Mouse (Mus musculus): ENCODE results near the gene Sh3bgrl3.
A peak's percentile ranks its signal among the peaks of the same experiment; 100 is the strongest.
"Not testable (repeated sequence)": the region's sequence is repeated elsewhere in the genome, so short reads cannot be mapped to it uniquely, and the experiment has no call there.

Sh3bgrl3 gene

GRCm38 (mm10) chr4:134128221-134128982, at the start of gene Sh3bgrl3:
Gene Sh3bgrl3 (minus strand): TSS chr4:134128789.
- peak; percentile 76 for DNase-seq (ENCODE audit: low read depth, low spot score)

GRCm38 (mm10) chr4:134172391-134172790, 43.8 kb upstream of the Sh3bgrl3 start:
- peak; percentile 78 for DNase-seq (ENCODE audit: low read depth, low spot score)

DNA sequence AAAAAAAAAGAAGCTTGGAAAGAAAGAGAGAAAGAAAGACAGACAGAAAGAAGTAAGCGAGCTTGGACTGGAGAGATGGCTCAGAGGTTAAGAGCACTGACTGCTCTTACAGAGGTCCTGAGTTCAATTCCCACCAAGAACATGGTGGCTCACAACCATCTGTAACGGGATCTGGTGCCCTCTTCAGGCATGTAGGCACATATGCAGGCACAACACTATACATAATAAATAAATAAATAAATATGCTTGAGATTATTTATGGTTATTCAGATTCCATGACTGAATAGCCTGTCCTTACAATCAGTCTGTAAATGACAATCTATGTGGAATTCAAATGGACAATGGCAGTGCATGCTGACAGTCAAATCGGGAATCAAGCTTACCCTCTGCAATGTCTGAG, 38.3 kb upstream of the Sh3bgrl3 start:
- peak; percentile 26 for DNase-seq (ENCODE audit: low read depth, low spot score)

DNA sequence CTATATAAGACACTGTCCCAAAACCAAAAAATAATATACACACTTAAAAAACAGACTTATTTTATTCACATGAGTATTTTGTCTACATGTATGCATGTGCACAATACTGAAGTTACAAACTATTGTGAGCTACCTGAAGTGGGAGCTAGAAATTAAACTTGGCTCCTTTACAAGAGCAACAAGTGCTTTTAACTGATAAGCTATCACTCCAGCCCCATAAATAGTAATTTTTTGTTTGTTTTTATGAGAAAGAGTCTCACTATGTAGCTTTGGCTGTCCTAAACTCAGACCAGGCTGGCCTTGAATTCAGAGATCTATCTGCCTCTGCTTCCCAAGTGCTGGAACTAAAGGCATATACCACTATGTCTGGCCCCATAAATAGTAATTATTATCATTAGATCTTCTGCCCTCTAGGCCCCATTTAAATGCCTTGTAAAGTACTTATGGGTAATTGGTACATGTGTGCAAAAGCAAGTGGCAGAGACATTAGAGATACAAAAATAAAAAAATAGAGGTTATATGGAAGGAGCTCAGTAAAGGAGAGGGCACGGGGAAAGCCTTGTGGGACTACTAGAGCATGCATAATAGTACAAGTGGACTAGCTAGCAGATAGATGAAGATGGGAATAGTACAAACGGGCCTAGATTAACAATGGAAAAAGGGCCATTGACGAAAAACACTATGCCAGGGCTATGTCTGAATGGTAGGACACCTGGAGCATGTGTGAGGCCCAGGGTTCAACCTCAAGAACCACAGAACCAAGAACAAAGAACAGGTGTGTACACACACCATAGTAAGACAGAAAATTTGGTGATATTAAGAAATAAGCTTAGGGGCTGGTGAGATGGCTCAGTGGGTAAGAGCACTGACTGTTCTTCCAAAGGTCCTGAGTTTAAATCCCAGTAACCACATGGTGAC, 37.2 kb upstream of the Sh3bgrl3 start:
- DNase-seq (ENCODE audit: low read depth, low spot score) = no peak

DNA sequence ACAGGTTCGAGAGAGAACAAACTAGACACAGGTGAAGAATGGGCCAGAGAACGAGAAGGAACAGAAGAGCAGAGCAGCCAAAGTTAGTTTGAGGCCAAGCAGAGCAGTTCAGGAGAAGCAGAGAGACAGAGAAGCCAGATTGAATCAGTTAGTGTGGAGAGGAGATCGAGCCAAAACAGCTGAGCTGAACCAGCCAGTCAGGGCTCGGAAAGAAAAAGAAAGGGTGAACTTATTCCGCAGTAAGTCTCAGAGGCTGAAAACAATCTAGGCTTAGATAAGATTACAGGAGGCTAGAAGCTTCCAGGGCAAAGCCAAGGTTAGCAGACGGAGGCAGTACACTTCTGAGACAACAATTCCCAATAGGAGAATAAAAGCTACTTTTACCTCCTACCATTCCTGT, 36.4 kb upstream of the Sh3bgrl3 start:
- DNase-seq (ENCODE audit: low read depth, low spot score) = no peak

GRCm38 (mm10) chr4:134164591-134164990, 36.0 kb upstream of the Sh3bgrl3 start:
- DNase-seq (ENCODE audit: low read depth, low spot score) = no peak

DNA sequence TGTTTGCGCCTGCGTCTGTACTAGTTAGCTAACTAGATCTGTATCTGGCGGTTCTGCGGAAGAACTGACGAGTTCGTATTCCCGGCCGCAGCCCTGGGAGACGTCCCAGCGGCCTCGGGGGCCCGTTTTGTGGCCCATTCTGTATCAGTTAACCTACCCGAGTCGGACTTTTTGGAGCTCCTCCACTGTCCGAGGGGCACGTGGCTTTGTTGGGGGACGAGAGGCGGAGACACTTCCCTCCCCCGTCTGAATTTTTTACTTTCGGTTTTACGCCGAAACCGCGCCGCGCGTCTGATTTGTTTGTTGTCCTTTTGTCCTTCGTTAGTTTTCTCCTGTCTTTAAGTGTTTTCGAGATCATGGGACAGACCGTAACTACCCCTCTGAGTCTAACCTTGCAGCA, 31.5 kb upstream of the Sh3bgrl3 start:
- DNase-seq (ENCODE audit: low read depth, low spot score) = not testable (repeated sequence)

- DNase-seq (ENCODE audit: low read depth, low spot score) = no peak
Measured at GRCm38 (mm10) chr4:134158774-134159173, 30.2 kb upstream of the Sh3bgrl3 start.

DNA sequence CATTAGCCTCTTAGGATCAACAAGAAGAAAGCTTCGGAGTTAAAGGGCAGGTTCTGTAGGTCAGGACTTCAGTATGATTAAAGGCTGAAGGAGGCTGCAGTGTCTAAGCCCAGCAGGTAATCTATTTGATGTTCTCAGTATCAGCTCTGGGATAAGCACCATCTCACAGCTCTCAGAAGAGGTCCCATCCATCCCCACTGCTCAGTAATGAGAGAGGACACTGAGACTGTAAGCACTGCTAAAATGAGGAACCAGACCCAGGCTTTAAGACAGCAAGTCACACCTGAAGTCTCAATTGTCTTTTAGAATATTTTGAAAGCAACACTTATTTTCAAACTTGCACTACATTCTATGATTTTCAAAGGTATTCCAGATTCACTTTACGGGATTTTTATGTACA, 29.0 kb upstream of the Sh3bgrl3 start:
- DNase-seq (ENCODE audit: low read depth, low spot score) = no peak

- peak; percentile 20 for DNase-seq (ENCODE audit: low read depth, low spot score)
Measured at GRCm38 (mm10) chr4:134156744-134157143, 28.2 kb upstream of the Sh3bgrl3 start.

GRCm38 (mm10) chr4:134155961-134156465, 27.4 kb upstream of the Sh3bgrl3 start:
- DNase-seq (ENCODE audit: low read depth, low spot score) = no peak

DNA sequence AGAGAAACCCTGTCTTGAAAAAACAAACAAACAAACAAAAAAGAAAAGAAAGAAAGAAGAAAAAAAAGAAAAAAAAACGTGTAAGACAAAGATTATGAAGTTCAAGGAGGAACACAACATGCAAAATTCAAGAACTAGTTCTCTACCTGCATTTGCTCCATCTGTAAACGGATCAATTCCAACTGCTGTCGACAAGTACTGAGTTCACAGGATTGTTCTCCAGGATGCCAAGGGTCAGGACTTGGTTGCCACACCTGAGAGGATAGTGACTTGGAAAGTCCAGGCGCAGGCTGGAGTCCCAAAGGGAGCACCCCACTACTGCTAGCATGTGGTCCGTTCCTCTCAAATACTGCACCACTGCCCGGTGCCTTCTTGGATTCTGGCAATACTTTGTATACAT, 26.9 kb upstream of the Sh3bgrl3 start:
- DNase-seq (ENCODE audit: low read depth, low spot score) = no peak

- DNase-seq (ENCODE audit: low read depth, low spot score) = no peak
Measured at GRCm38 (mm10) chr4:134154354-134154753, 25.8 kb upstream of the Sh3bgrl3 start.

DNA sequence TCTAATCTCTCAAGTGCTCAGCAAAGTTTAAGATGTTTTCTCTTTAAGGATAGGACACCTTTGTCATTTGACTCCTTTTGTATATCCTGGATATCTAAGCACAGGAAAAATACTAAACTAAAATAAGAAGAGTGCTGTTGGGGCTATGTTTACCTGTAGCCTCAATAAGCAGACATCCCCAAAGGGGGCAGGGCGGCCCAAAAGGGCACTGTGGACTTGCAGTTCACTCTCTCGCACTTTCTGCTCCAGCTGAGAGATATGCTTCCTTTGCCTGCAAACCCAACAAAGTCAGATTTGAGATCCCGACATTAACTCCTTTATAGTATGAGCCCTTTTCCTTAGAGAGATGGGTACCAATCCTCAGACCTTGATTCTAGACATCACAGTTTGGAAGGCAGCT, 25.1 kb upstream of the Sh3bgrl3 start:
- no peak for DNase-seq (ENCODE audit: low read depth, low spot score)

DNA sequence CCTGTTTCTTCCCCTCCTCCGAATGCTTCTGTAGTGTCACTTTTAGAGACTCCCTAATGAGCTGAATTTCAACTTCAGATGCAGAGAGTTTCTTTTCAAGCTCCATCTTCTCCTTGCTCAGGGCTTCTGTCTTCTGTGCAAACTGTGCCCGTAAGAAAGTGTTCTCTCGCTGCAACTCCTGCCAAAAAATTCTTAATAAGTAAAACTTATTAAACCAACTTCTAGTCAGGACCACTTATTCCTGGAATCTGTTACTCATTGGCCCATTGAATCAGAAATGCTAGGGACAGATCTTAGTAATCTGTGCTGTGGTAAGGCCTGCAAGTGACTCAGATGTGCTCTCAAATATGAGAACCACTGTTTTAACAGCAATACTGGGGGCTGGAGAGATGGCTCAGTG, 23.5 kb upstream of the Sh3bgrl3 start:
- DNase-seq (ENCODE audit: low read depth, low spot score) = no peak

GRCm38 (mm10) chr4:134149389-134149788, 20.8 kb upstream of the Sh3bgrl3 start:
- no peak for DNase-seq (ENCODE audit: low read depth, low spot score)

- DNase-seq (ENCODE audit: low read depth, low spot score) = not testable (repeated sequence)
Measured at GRCm38 (mm10) chr4:134144297-134144696, 15.7 kb upstream of the Sh3bgrl3 start.

- DNase-seq (ENCODE audit: low read depth, low spot score) = peak; percentile 45
Measured at GRCm38 (mm10) chr4:134138857-134139256, 10.3 kb upstream of the Sh3bgrl3 start.

- peak; percentile 64 for DNase-seq (ENCODE audit: low read depth, low spot score)
Measured at GRCm38 (mm10) chr4:134136280-134136926, 7.8 kb upstream of the Sh3bgrl3 start.

DNA sequence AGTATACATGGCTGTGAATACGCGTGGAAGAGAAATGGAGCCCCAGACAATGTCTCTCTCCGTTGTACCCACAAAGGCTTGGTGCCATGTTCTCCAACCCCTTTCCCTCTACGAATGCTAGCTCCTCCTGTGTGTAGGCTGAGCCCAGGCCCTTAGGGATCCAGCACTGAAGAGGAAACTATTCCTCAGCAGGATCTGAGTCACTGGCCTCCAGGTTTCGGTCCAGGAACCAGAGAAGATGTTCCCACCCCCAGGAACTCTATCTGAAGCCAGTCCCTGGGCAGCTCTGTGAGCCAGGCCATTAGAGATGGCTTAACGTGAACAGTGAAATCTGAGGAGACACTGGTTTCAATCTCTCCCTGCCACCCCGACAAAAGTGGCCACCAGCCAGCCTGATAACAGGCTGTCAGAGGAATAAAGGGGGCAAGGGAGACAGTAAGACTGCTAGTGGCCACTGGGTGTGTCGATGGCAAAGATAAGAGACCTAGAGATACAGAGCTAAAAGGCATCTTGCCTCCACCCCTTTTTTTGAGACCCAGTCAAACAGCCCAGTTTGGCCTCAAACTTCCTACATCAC, 4.0 kb upstream of the Sh3bgrl3 start:
- peak; percentile 94 for DNase-seq (ENCODE audit: low read depth, low spot score)

- DNase-seq (ENCODE audit: low read depth, low spot score) = peak; percentile 67
Measured at GRCm38 (mm10) chr4:134132117-134132516, 3.5 kb upstream of the Sh3bgrl3 start.

DNA sequence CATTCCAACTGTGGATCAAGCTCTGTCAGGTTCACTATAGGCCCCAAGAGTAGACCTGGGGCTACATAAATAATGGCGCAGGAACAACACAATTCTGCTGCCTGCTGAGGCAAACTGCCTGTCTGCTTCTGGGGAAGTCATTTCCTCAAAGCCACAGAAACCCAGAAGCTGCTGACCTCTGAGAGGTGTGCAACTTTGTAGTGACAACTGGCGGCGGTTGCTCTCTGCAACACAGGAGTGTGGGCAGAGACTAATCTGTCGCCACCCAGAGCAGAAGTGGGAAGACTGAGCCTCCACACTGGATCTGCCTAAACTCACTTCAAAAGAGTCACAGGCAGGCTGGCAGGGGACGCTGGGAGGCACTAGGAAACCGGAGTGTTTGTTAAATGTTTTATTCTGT, 893 bp upstream of the Sh3bgrl3 start:
- DNase-seq (ENCODE audit: low read depth, low spot score) = no peak

Measured in 3T3-L1 (cell line).